Mouse (Mus musculus): ENCODE data around the gene Arvcf. TPM values are rescaled to one million over a fixed set of nuclear protein-coding genes. Genes with fewer than 3 reads are reported as not detected.
A peak's percentile ranks its signal among the peaks of the same experiment; 100 is the strongest.

Gene Arvcf
- polyA plus RNA-seq, 1 experiment = 55.9 TPM

DNA sequence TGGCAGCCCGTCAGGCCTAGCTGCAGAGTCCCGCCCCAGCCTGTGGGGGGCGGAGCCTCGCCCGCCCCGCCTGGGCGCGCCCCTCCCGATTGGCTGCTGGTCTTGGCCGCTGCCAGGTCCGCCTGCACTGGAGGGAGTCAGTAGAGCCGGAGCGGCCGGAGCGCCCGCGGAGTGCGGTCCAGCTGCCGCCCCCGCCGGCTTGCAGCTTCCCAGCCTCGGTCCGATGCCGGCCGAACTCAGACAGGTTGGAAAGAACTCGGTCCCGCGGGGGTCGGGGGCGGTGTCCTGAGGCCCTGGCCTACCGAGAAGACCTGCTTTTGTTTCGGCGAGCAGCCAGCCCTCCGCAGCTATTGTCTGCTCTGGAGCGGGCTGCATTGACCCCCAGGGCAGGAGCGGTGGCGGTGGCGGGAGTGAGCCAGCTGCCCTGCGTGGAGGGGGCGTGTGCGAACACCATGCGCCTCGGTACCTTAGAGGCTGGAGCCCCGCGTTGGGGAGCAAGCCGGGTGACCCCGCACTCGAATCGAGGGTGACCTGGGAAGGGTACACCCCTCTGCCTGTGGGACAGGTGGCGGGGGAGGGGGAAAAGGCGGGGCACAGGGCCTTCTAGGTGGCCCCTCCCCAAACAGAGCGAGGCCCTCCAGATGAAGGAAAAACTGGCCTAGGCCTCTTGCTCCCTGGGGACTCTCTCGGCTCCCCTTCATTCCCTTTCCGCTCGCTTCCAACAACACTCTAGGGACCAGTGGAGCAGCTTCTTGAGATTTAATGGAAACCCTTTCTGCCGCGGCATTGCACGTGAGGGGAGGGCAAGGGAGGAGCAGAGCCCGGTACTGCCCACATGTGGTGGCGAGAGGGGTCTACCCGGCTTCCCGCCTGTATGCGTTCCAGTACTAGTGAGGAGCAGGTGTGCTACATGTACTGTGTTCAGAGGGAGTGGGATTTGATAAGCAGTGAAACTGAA is 44.8 kb downstream of the Arvcf start:
- H3K27ac ChIP-seq (ENCODE audit: insufficient read depth, low read length) = peak overlapping the region; percentile 32; the same call in 1 of the 2 replicates
- peak overlapping the region; percentile 77 for H3K4me3 ChIP-seq (ENCODE audit: extremely low read depth, insufficient read depth, insufficient read length)
- WGBS = 1% methylated on average over 63 of the region's 63 CpGs
- no peaks in the 10 kb centered on the region for H3K27me3 ChIP-seq (ENCODE audit: control insufficient read depth, insufficient read depth, low read length)
- peak; percentile 33; the same call in 1 of the 2 replicates for TF ChIP-seq POLR2A (IDR thresholded peaks at IDR 0.05; ENCODE audit: low read depth, low read length)
- TF ChIP-seq CTCF (IDR thresholded peaks at IDR 0.05; ENCODE audit: extremely low read depth, insufficient read depth, insufficient read length, insufficient replicate concordance) = peak; percentile 48; the same call in 1 of the 2 replicates
- DNase-seq (ENCODE audit: low read depth in 1 of 2, low spot score in 2 of 2) = peak; percentile 40 to 84
- H3K36me3 ChIP-seq (ENCODE audit: control insufficient read depth, insufficient read depth, low read length) = peaks cover 2% of the 10 kb centered on the region; the same call in 1 of the 2 replicates
- peaks cover 20% of the 10 kb centered on the region for H3K4me1 ChIP-seq (ENCODE audit: control insufficient read depth, insufficient read depth, insufficient read length)

GRCm38 (mm10) chr16:18393595-18393994 is 45.6 kb downstream of the Arvcf start:
- H3K4me1 ChIP-seq (ENCODE audit: control insufficient read depth, insufficient read depth, insufficient read length) = peaks cover 14% of the 10 kb centered on the region
- peak overlapping the region; percentile 77; the same call in 1 of the 2 replicates for H3K4me3 ChIP-seq (ENCODE audit: extremely low read depth, insufficient read depth, insufficient read length)
- no peaks in the 10 kb centered on the region for H3K27me3 ChIP-seq (ENCODE audit: control insufficient read depth, insufficient read depth, low read length)
- peaks cover 4% of the 10 kb centered on the region for H3K36me3 ChIP-seq (ENCODE audit: control insufficient read depth, insufficient read depth, low read length)
- 46% methylated on average over 5 of the region's 5 CpGs for WGBS
- DNase-seq (ENCODE audit: low read depth in 1 of 2, low spot score in 2 of 2) = no peak
- no peak overlapping the region for H3K27ac ChIP-seq (ENCODE audit: insufficient read depth, low read length)
- TF ChIP-seq CTCF (IDR thresholded peaks at IDR 0.05; ENCODE audit: extremely low read depth, insufficient read depth, insufficient read length, insufficient replicate concordance) = no peak
- no peak for TF ChIP-seq POLR2A (IDR thresholded peaks at IDR 0.05; ENCODE audit: low read depth, low read length)

GRCm38 (mm10) chr16:18394056-18394455 is 46.1 kb downstream of the Arvcf start:
- no peak for TF ChIP-seq CTCF (IDR thresholded peaks at IDR 0.05; ENCODE audit: extremely low read depth, insufficient read depth, insufficient read length, insufficient replicate concordance)
- TF ChIP-seq POLR2A (IDR thresholded peaks at IDR 0.05; ENCODE audit: low read depth, low read length) = no peak
- Histone ChIP-seq H3K36me3 (ENCODE audit: control insufficient read depth, insufficient read depth, low read length) (peaks cover 4% of the 10 kb centered on the region), H3K27ac (ENCODE audit: insufficient read depth, low read length) (no peak overlapping the region), H3K4me3 (ENCODE audit: extremely low read depth, insufficient read depth, insufficient read length) (peak overlapping the region; percentile 1; the same call in 1 of the 2 replicates), H3K27me3 (ENCODE audit: control insufficient read depth, insufficient read depth, low read length) (no peaks in the 10 kb centered on the region), H3K4me1 (ENCODE audit: control insufficient read depth, insufficient read depth, insufficient read length) (peaks cover 10% of the 10 kb centered on the region)
- no peak for DNase-seq (ENCODE audit: low read depth in 1 of 2, low spot score in 2 of 2)
- 78% methylated on average over 3 of the region's 3 CpGs for WGBS

GRCm38 (mm10) chr16:18394777-18395619 is 47.0 kb downstream of the Arvcf start:
- no peak overlapping the region for H3K4me3 ChIP-seq (ENCODE audit: extremely low read depth, insufficient read depth, insufficient read length)
- TF ChIP-seq CTCF (IDR thresholded peaks at IDR 0.05; ENCODE audit: extremely low read depth, insufficient read depth, insufficient read length, insufficient replicate concordance) = no peak
- no peak for TF ChIP-seq POLR2A (IDR thresholded peaks at IDR 0.05; ENCODE audit: low read depth, low read length)
- no peak for DNase-seq (ENCODE audit: low read depth in 1 of 2, low spot score in 2 of 2)
- H3K27me3 ChIP-seq (ENCODE audit: control insufficient read depth, insufficient read depth, low read length) = no peaks in the 10 kb centered on the region
- 0 out of 2 replicates have a peak overlapping the region, but pooled peaks have one; percentile 4 for H3K27ac ChIP-seq (ENCODE audit: insufficient read depth, low read length)
- peaks cover 7% of the 10 kb centered on the region for H3K4me1 ChIP-seq (ENCODE audit: control insufficient read depth, insufficient read depth, insufficient read length)
- 85% methylated on average over 11 of the region's 11 CpGs for WGBS
- peaks cover 4% of the 10 kb centered on the region for H3K36me3 ChIP-seq (ENCODE audit: control insufficient read depth, insufficient read depth, low read length)

DNA sequence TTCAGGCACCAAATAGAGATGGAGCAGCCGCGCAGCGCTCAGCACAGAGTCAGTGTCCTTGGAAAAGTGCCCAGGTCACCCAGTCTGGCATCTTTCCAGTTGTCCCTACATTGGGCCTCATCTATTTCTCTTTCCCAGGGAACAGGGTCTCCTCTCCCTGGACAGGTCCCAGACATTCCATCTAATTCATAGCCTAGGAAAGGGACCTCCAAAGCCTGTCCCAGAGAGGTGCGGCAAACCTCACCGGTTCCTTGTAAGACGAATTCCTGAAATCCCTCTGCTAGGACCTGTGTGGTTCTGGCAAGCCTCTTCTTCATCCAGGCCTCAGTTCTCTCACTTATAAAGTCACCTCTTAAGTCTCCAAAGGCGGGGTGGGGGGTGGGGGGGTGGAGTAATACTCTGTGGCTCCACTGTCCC is 47.6 kb downstream of the Arvcf start:
- no peaks in the 10 kb centered on the region for H3K27me3 ChIP-seq (ENCODE audit: control insufficient read depth, insufficient read depth, low read length)
- DNase-seq (ENCODE audit: low read depth in 1 of 2, low spot score in 2 of 2) = no peak
- 76% methylated on average over 6 of the region's 7 CpGs for WGBS
- H3K27ac ChIP-seq (ENCODE audit: insufficient read depth, low read length) = no peak overlapping the region
- no peak for TF ChIP-seq POLR2A (IDR thresholded peaks at IDR 0.05; ENCODE audit: low read depth, low read length)
- no peak for TF ChIP-seq CTCF (IDR thresholded peaks at IDR 0.05; ENCODE audit: extremely low read depth, insufficient read depth, insufficient read length, insufficient replicate concordance)
- H3K4me3 ChIP-seq (ENCODE audit: extremely low read depth, insufficient read depth, insufficient read length) = no peak overlapping the region
- peaks cover 6% of the 10 kb centered on the region for H3K36me3 ChIP-seq (ENCODE audit: control insufficient read depth, insufficient read depth, low read length)
- peaks cover 7% of the 10 kb centered on the region for H3K4me1 ChIP-seq (ENCODE audit: control insufficient read depth, insufficient read depth, insufficient read length)

DNA sequence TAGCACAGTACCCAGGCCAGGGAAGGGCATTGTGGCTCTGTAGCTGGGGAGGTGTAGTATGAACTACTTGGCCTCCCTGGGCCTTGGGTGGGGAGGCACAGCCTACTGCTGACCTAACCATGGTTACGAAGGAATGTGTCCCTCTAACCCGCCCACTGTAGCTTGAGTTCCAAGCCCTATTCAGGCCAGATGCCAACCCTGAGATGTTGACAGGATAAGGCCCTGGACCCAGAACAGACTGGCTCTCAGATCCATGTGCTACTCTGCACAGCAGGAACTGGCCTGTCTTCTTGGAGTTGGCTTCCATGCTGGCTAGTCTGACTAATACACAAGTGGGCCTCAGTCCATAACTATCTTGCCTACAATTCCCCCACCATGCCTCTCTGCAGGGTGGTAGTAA is 48.2 kb downstream of the Arvcf start:
- WGBS = 68% methylated on average over 2 of the region's 2 CpGs
- peak overlapping the region; percentile 28; the same call in 1 of the 2 replicates for H3K27ac ChIP-seq (ENCODE audit: insufficient read depth, low read length)
- peaks cover 6% of the 10 kb centered on the region for H3K36me3 ChIP-seq (ENCODE audit: control insufficient read depth, insufficient read depth, low read length)
- no peak overlapping the region for H3K4me3 ChIP-seq (ENCODE audit: extremely low read depth, insufficient read depth, insufficient read length)
- peaks cover 7% of the 10 kb centered on the region for H3K4me1 ChIP-seq (ENCODE audit: control insufficient read depth, insufficient read depth, insufficient read length)
- H3K27me3 ChIP-seq (ENCODE audit: control insufficient read depth, insufficient read depth, low read length) = no peaks in the 10 kb centered on the region
- DNase-seq (ENCODE audit: low read depth in 1 of 2, low spot score in 2 of 2) = no peak
- TF ChIP-seq POLR2A (IDR thresholded peaks at IDR 0.05; ENCODE audit: low read depth, low read length) (no peak), CTCF (IDR thresholded peaks at IDR 0.05; ENCODE audit: extremely low read depth, insufficient read depth, insufficient read length, insufficient replicate concordance) (no peak)
